Mouse (Mus musculus) forebrain, postnatal 0 days (tissue): ENCODE data around the gene Tmcc2. TPM values are rescaled to one million over a fixed set of nuclear protein-coding genes. Genes with fewer than 3 reads are reported as not detected.

ENCODE experiments used
- ATAC-seq: fragments of 200-750 bp; cut with Nextera tagmentation; 2 replicates; pipeline ENCODE4 v1.8.0; 2017; ENCODE audit warnings: mild to moderate bottlenecking, moderate library complexity
- DNase-seq: peaks from one replicate; pipeline ENCODE4 v3.0.0-alpha.2; 2015
- H3K27ac ChIP-seq: fragments of 300-500 bp; sonication (generic); 2 replicates; pipeline ENCODE4 v1.5.1; 2014; ENCODE audit warnings: low read depth, mild to moderate bottlenecking, antibody characterized with exemption, low read length, moderate library complexity, mixed read lengths
- H3K27me3 ChIP-seq: fragments of 300-500 bp; sonication (generic); 2 replicates; pipeline ENCODE4 v1.6.1; 2014; ENCODE audit warnings: mild to moderate bottlenecking, low read length, mixed read lengths; ENCODE audit not compliant: insufficient read depth
- H3K36me3 ChIP-seq: fragments of 300-500 bp; sonication (generic); 2 replicates; pipeline ENCODE4 v1.6.1; 2014; ENCODE audit warnings: mild to moderate bottlenecking, moderate library complexity; ENCODE audit not compliant: insufficient read depth
- H3K4me1 ChIP-seq: fragments of 300-500 bp; sonication (generic); 2 replicates; pipeline ENCODE4 v1.6.1; 2014; ENCODE audit warnings: antibody characterized with exemption; ENCODE audit not compliant: insufficient read depth
- H3K4me2 ChIP-seq: fragments of 300-500 bp; sonication (generic); 2 replicates; pipeline ENCODE4 v1.6.1; 2014; ENCODE audit warnings: low read depth, mild to moderate bottlenecking, moderate library complexity
- H3K4me3 ChIP-seq: fragments of 300-500 bp; sonication (generic); 2 replicates; pipeline ENCODE4 v1.5.1; 2014; ENCODE audit warnings: low read depth, low read length, mixed read lengths
- H3K9ac ChIP-seq: fragments of 300-500 bp; sonication (generic); 2 replicates; pipeline ENCODE4 v1.6.1; 2014; ENCODE audit warnings: mild to moderate bottlenecking
- H3K9me3 ChIP-seq: fragments of 300-500 bp; sonication (generic); 2 replicates; pipeline ENCODE4 v1.6.1; 2016; ENCODE audit warnings: low read length
- CTCF ChIP-seq: sonication (generic); IDR thresholded peaks from 2 replicates; pipeline ENCODE4 v1.5.1; 2016; ENCODE audit warnings: antibody characterized with exemption, control low read depth, low read depth
- WGBS: fragments of 180-500 bp; shearing (Covaris S2); extraction: QIAGEN DNeasy Blood & Tissue Kit; methylation state at CpG from one replicate; pipeline ENCODE4 v1.1.7; 2014; 5-methylcytosine and 5-hydroxymethylcytosine counted together
- polyA plus RNA-seq: library from polyadenylated mRNA; unstranded; fragments of >200 nt; fragmentation: Nextera tagmentation; extraction: Ambion mirVana; gene quantifications from 2 replicates; pipeline ENCODE4 v1.2.1, GENCODE M21; 2015
- total RNA-seq: library from RNA; depleted of rRNA; stranded (reverse); fragments of >200 nt; gene quantifications from 2 replicates; pipeline ENCODE4 v1.2.3, GENCODE M21; 2014

Gene Tmcc2
- total and polyA plus RNA-seq, 2 experiments from 2014 or later, result 41.9 to 104 TPM

DNA sequence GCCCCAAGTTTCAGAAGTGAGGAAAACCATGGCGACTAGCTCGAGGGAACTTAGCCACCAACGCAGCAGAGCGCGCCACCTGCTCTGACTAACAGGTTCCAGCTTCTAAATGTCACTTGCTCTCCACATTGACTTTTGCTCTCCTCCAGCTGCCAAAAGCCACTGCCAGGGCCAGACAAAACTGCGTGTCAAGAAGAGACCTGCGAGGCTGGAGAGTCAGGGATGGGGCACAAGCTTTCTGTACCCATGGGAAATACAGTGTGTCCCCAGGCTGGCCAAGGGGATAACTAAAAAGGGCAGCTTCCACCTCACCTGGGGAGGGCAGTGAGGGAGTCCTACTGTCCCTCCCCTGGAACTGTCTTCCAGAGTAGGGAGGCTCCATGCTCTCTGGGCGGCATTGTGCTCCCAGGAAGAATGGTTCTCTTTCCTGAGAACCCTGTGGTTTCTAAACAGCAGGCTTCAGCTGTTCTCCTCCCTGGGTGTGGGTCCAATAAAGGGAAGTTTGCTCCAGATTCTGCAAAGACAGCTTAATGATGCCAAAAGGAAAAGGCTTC lies 7.0 kb downstream of the Tmcc2 start:
- 0 out of 2 replicates have a peak, but pooled peaks have one; percentile 16 for ATAC-seq
- H3K4me3 ChIP-seq, result no peak overlapping the region
- peaks cover 19% of the 10 kb centered on the region for H3K36me3 ChIP-seq
- peaks cover 33% of the 10 kb centered on the region for H3K4me1 ChIP-seq
- 0 out of 2 replicates have a peak overlapping the region, but pooled peaks have one; percentile 3 for H3K9ac ChIP-seq
- peak overlapping the region; percentile 29; the same call in 1 of the 2 replicates for H3K27ac ChIP-seq
- H3K27me3 ChIP-seq, result no peaks in the 10 kb centered on the region
- DNase-seq, result peak; percentile 26
- no peak for TF ChIP-seq CTCF
- H3K4me2 ChIP-seq, result no peak overlapping the region
- H3K9me3 ChIP-seq, result no peaks in the 10 kb centered on the region
- 74% methylated on average over 8 of the region's 8 CpGs for WGBS

- Histone ChIP-seq H3K4me3 (no peak overlapping the region), H3K4me1 (peaks cover 19% of the 10 kb centered on the region), H3K9ac (no peak overlapping the region), H3K36me3 (peaks cover 36% of the 10 kb centered on the region), H3K27me3 (no peaks in the 10 kb centered on the region), H3K9me3 (no peaks in the 10 kb centered on the region), H3K4me2 (no peak overlapping the region), H3K27ac (no peak overlapping the region)
- 67% methylated on average over 10 of the region's 10 CpGs for WGBS
- DNase-seq (no peak), ATAC-seq (no peak)
- no peak for TF ChIP-seq CTCF
Observed at GRCm38 (mm10) chr1:132381929-132382328, 9.2 kb downstream of the Tmcc2 start.

DNA sequence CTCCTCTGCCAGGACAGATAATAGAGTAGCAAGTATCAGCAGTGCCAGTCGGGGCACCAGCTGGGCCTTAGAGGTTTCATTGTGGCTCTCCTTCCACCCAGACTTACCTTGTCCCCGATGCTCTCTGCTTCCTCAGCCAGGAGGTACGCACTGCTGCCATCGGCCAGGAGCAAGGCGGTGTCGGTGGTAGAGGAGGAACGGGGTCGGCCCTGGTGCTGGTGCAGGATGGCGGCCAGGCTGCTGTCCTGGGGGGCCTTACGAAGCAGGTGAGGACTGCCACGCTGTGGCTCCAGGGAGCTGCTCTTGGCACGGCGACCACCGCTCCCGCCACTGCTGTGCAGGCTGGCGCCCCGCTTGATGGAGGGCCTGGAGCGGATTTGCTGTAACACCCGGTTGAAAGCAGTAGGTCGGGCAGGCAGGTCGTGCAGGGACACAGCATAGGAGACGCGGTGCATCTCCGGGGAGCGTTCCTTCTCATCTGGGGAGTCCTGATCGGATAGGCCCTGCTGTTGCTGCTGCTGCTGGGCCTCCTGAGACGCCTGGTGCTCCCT lies 10.5 kb downstream of the Tmcc2 start:
- Histone ChIP-seq H3K4me1 (peaks cover 18% of the 10 kb centered on the region), H3K4me2 (no peak overlapping the region), H3K27me3 (no peaks in the 10 kb centered on the region), H3K9me3 (no peaks in the 10 kb centered on the region), H3K27ac (no peak overlapping the region), H3K36me3 (peaks cover 40% of the 10 kb centered on the region), H3K4me3 (no peak overlapping the region), H3K9ac (no peak overlapping the region)
- ATAC-seq (no peak), DNase-seq (no peak)
- WGBS, result 84% methylated on average over 27 of the region's 27 CpGs
- no peak for TF ChIP-seq CTCF

DNA sequence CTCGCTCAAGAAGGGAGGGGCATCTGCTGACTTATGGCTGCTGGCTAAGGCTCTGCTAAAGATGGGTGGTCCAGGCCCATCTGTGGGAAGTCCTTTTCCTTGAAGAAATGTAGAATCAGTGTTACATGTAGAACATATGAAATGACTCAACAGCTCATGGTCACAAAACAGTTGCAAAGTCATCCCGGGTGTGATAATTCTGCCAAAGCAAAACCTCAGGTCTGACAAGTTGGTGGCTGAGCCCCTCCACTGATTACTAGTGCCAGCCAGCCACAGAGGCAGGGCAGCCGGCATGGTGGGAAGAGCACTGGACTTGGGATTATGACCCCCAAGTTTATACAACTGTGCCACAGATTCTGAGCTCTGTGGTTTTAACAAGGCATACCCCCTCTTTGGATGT lies 13.3 kb downstream of the Tmcc2 start:
- no peak for DNase-seq
- no peak for ATAC-seq
- H3K4me3 ChIP-seq, result no peak overlapping the region
- no peaks in the 10 kb centered on the region for H3K9me3 ChIP-seq
- 76% methylated on average over 3 of the region's 3 CpGs for WGBS
- no peak overlapping the region for H3K27ac ChIP-seq
- TF ChIP-seq CTCF, result no peak
- H3K27me3 ChIP-seq, result no peaks in the 10 kb centered on the region
- peaks cover 40% of the 10 kb centered on the region for H3K36me3 ChIP-seq
- H3K4me2 ChIP-seq, result no peak overlapping the region
- H3K4me1 ChIP-seq, result peaks cover 11% of the 10 kb centered on the region; the same call in 1 of the 2 replicates
- H3K9ac ChIP-seq, result no peak overlapping the region

DNA sequence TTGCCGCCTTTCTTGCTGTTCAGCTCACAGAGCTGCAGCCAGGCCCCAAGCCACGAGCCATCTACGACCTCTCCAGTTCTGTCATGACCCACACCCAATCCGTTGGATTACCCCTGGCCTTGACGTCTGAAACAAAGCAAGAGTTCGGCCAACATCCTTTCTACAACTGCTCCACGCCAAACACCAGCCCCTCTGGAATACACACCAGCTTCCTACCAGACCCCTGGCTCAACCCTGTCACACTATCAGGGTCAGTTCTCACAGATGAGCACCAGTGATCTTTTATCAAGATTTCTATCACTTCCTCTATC lies 14.1 kb downstream of the Tmcc2 start:
- Histone ChIP-seq H3K9me3 (no peaks in the 10 kb centered on the region), H3K4me2 (no peak overlapping the region), H3K9ac (no peak overlapping the region), H3K36me3 (peaks cover 40% of the 10 kb centered on the region), H3K27ac (no peak overlapping the region), H3K4me3 (no peak overlapping the region), H3K4me1 (peaks cover 11% of the 10 kb centered on the region; the same call in 1 of the 2 replicates), H3K27me3 (no peaks in the 10 kb centered on the region)
- DNase-seq (no peak), ATAC-seq (no peak)
- no peak for TF ChIP-seq CTCF
- WGBS, result 69% methylated on average over 7 of the region's 7 CpGs

GRCm38 (mm10) chr1:132376211-132377054 lies 14.6 kb downstream of the Tmcc2 start:
- H3K27ac ChIP-seq, result no peak overlapping the region
- H3K9ac ChIP-seq, result no peak overlapping the region
- WGBS, result 58% methylated on average over 8 of the region's 8 CpGs
- no peaks in the 10 kb centered on the region for H3K9me3 ChIP-seq
- TF ChIP-seq CTCF, result no peak
- peak; percentile 52 for DNase-seq
- ATAC-seq, result peak; percentile 48
- no peak overlapping the region for H3K4me3 ChIP-seq
- peaks cover 40% of the 10 kb centered on the region for H3K36me3 ChIP-seq
- peaks cover 11% of the 10 kb centered on the region; the same call in 1 of the 2 replicates for H3K4me1 ChIP-seq
- H3K4me2 ChIP-seq, result no peak overlapping the region
- H3K27me3 ChIP-seq, result no peaks in the 10 kb centered on the region

DNA sequence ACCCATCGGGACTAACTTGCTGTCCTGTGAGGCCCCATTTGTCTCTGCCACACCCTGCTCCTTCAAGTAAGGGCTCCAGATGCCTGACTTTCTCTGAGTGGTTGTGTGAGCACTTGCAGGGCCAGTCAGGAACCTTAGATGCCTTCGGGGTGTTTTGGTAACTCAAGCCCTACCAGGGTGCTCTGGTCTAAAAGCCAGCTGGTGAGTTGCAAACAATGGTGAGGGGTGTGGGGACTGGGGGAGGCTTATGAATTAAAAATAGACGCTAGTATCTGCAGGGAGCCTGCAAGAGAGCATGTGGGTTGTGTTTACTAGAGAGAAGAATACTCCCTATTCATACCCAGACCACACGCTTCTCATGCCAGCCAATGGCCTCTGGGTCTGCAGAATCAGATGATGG lies 15.8 kb downstream of the Tmcc2 start:
- TF ChIP-seq CTCF, result no peak
- no peaks in the 10 kb centered on the region for H3K9me3 ChIP-seq
- no peak overlapping the region for H3K4me2 ChIP-seq
- no peak overlapping the region for H3K4me3 ChIP-seq
- peak; percentile 49 for ATAC-seq
- no peaks in the 10 kb centered on the region for H3K27me3 ChIP-seq
- WGBS, result 30% methylated on average over 4 of the region's 4 CpGs
- H3K9ac ChIP-seq, result no peak overlapping the region
- DNase-seq, result no peak
- H3K4me1 ChIP-seq, result peaks cover 14% of the 10 kb centered on the region; the same call in 1 of the 2 replicates
- H3K27ac ChIP-seq, result no peak overlapping the region
- H3K36me3 ChIP-seq, result peaks cover 34% of the 10 kb centered on the region
